Mouse (Mus musculus) heart, embryonic 14.5 days (tissue): ENCODE data around the gene Ugt1a7c. TPM values are rescaled to one million over a fixed set of nuclear protein-coding genes. Genes with fewer than 3 reads are reported as not detected.

Experiments used
- ATAC-seq: fragments of 200-750 bp; cut with Nextera tagmentation; 2 replicates; pipeline ENCODE4 v1.8.0; 2017; ENCODE audit warnings: low read depth, moderate TSS enrichment; ENCODE audit not compliant: insufficient number of reproducible peaks, insufficient read depth, low FRiP score
- H3K27ac ChIP-seq, 2 experiments: fragments of 200-500 bp in 1 of 2; fragments of 300-500 bp in 1 of 2; sonication (generic) in 1 of 2; replicated peaks in 1 of 2; 2 replicates each; pipeline ENCODE4 v1.5.1; 2012 to 2014; ENCODE audit warnings: low read depth in 2 of 2, low read length in 2 of 2, control low read depth in 1 of 2, mild to moderate bottlenecking in 1 of 2, mixed read lengths in 1 of 2; ENCODE audit not compliant: control insufficient read depth in 1 of 2, insufficient read depth in 1 of 2
- H3K27me3 ChIP-seq: fragments of 300-500 bp; sonication (generic); 2 replicates; pipeline ENCODE4 v1.6.1; 2014; ENCODE audit warnings: mild to moderate bottlenecking, low read length, control low read depth; ENCODE audit not compliant: control insufficient read depth, insufficient read depth
- H3K36me3 ChIP-seq: fragments of 300-500 bp; sonication (generic); 2 replicates; pipeline ENCODE4 v1.6.1; 2014; ENCODE audit warnings: mild to moderate bottlenecking, control low read depth, low read length, mixed read lengths; ENCODE audit not compliant: control insufficient read depth, insufficient read depth
- H3K4me1 ChIP-seq, 2 experiments: fragments of 200-500 bp in 1 of 2; fragments of 300-500 bp in 1 of 2; sonication (generic) in 1 of 2; 2 replicates each; pipeline ENCODE4 v1.6.1; 2012 to 2014; ENCODE audit warnings: low read length in 2 of 2, control low read depth in 1 of 2, mixed read lengths in 1 of 2; ENCODE audit not compliant: control insufficient read depth in 2 of 2, insufficient read depth in 2 of 2
- H3K4me2 ChIP-seq: fragments of 300-500 bp; sonication (generic); 2 replicates; pipeline ENCODE4 v1.6.1; 2014; ENCODE audit warnings: mild to moderate bottlenecking, low read length
- H3K4me3 ChIP-seq, 2 experiments: fragments of 200-500 bp in 1 of 2; fragments of 300-500 bp in 1 of 2; sonication (generic) in 1 of 2; 2 replicates each; pipeline ENCODE4 v1.5.1; 2012 to 2014; ENCODE audit warnings: low read length in 2 of 2, mild to moderate bottlenecking in 2 of 2, control low read depth in 1 of 2, low read depth in 1 of 2, moderate library complexity in 1 of 2; ENCODE audit not compliant: control insufficient read depth in 1 of 2, insufficient read depth in 1 of 2
- H3K9ac ChIP-seq: fragments of 300-500 bp; sonication (generic); 2 replicates; pipeline ENCODE4 v1.6.1; 2014; ENCODE audit warnings: mild to moderate bottlenecking, low read length
- H3K9me3 ChIP-seq: fragments of 300-500 bp; sonication (generic); 2 replicates; pipeline ENCODE4 v1.6.1; 2016; ENCODE audit warnings: low read length, control low read depth; ENCODE audit not compliant: control insufficient read depth
- WGBS: fragments of 180-500 bp; shearing (Covaris S2); extraction: QIAGEN DNeasy Blood & Tissue Kit; methylation state at CpG from one replicate; pipeline ENCODE4 v1.1.7; 2014; 5-methylcytosine and 5-hydroxymethylcytosine counted together
- polyA plus RNA-seq: library from polyadenylated mRNA; unstranded; fragments of >200 nt; fragmentation: Nextera tagmentation; extraction: Ambion mirVana; gene quantifications from 2 replicates; pipeline ENCODE4 v1.2.1, GENCODE M21; 2014

Gene Ugt1a7c
- polyA plus RNA-seq, 1 experiment from 2014 or later: 1.0 TPM

GRCm38 (mm10) chr1:88259643-88260024 is 164.8 kb downstream of the Ugt1a7c start:
- peaks cover 7 to 23% of the 10 kb centered on the region in 2 experiments for H3K4me1 ChIP-seq
- WGBS: 69% methylated on average over 4 of the region's 4 CpGs
- peaks cover 24% of the 10 kb centered on the region for H3K9me3 ChIP-seq
- no peak overlapping the region for H3K9ac ChIP-seq
- ATAC-seq: no peak
- no peak overlapping the region for H3K4me2 ChIP-seq
- no peak overlapping the region for H3K4me3 ChIP-seq
- H3K36me3 ChIP-seq: peaks cover 46% of the 10 kb centered on the region
- H3K27me3 ChIP-seq: no peaks in the 10 kb centered on the region
- H3K27ac ChIP-seq: no peak overlapping the region

- Histone ChIP-seq H3K4me2 (no peak overlapping the region), H3K27ac (no peak overlapping the region), H3K36me3 (peaks cover 51% of the 10 kb centered on the region), H3K9me3 (peaks cover 19% of the 10 kb centered on the region), H3K9ac (no peak overlapping the region), H3K4me1 (peaks cover 7 to 27% of the 10 kb centered on the region in 2 experiments), H3K27me3 (no peaks in the 10 kb centered on the region), H3K4me3 (no peak overlapping the region)
- WGBS: 72% methylated on average over 6 of the region's 6 CpGs
- no peak for ATAC-seq
Observed at GRCm38 (mm10) chr1:88260114-88260513, 165.3 kb downstream of the Ugt1a7c start.

DNA sequence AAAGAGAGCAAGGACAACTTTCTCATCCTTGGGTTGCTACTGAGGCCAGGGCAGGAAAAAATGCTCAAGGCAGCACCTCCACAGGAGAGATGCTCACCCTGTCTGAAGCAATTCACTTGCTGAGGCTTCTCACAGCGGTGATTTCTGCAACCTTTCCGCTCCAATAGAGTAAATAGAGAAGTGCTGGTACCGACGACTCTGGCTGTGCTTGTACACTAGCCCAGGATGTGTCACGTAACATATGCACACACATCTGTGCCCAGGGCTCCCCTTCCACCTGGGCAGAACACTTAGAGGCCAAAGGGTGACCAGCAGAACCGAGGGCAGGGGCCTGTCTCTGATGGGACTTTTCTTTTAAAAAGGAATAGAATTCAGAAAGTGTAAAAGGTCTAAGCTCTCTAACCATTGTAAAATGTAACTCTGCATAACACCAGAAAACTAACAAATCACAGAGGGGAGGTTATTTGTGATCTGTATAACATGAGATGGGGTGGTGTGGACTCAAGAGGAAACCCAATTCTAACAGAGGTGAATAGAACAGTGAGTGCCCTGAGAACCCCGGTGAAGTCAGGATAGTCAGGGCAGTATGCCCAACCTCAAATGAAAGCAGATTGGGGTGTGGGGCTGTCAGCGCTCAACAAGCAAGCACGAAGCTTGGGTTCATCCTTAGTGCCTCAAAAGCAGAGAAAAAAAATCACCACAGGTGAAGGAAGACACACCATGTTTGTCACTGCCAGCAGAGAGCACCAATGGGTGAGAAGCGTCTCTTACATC is 165.9 kb downstream of the Ugt1a7c start:
- peaks cover 58% of the 10 kb centered on the region for H3K36me3 ChIP-seq
- 83% methylated on average over 10 of the region's 10 CpGs for WGBS
- no peak overlapping the region for H3K27ac ChIP-seq
- H3K27me3 ChIP-seq: no peaks in the 10 kb centered on the region
- ATAC-seq: no peak
- H3K4me2 ChIP-seq: no peak overlapping the region
- H3K4me3 ChIP-seq: no peak overlapping the region
- peaks cover 7 to 29% of the 10 kb centered on the region in 2 experiments for H3K4me1 ChIP-seq
- peaks cover 17% of the 10 kb centered on the region for H3K9me3 ChIP-seq
- no peak overlapping the region for H3K9ac ChIP-seq

DNA sequence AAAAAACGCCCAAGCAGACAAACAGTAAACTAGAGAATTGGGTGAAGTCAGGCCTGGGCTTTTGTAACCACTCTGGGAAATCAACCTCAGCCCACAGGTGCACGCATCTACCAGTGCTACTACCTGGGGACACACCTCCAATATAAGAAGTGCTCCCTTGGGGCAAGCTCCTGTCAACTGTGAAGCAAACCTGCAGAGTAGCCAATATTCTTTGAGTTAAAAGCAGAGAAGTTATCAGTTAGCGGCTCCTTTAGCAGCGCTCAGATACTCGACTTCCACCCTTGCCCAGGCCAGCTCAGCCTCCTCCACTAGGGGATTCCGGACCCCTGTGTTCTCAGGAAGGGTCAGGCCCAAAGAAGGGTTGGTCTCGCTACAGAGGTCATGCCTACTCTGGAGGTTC is 166.8 kb downstream of the Ugt1a7c start:
- Histone ChIP-seq H3K27me3 (no peaks in the 10 kb centered on the region), H3K27ac (no peak overlapping the region), H3K4me2 (no peak overlapping the region), H3K4me1 (peaks cover 7 to 29% of the 10 kb centered on the region in 2 experiments), H3K9me3 (peaks cover 8% of the 10 kb centered on the region; the same call in 1 of the 2 replicates), H3K9ac (no peak overlapping the region), H3K36me3 (peaks cover 67% of the 10 kb centered on the region), H3K4me3 (no peak overlapping the region)
- 80% methylated on average over 7 of the region's 7 CpGs for WGBS
- ATAC-seq: no peak

DNA sequence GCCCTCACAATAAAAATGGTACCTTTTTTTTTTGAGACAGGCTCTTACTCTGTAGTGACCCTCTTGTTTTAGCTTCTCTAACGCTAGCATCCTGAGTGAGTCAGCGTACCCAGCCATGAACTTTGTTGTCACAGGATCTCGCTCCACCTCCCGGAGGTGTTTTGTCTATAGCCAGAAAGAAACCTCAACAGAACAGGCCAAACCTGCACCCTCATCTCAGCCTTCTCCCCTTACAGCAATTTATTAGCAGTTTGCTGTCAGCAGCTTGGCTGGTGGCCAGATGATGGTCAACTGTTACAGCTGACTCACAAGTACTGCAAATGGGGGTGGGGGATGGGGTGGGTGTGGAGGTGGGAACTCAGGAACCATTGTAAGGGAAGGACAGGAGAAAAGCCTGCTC is 167.4 kb downstream of the Ugt1a7c start:
- no peak overlapping the region for H3K9ac ChIP-seq
- no peak overlapping the region for H3K4me3 ChIP-seq
- peaks cover 4% of the 10 kb centered on the region; the same call in 1 of the 2 replicates for H3K9me3 ChIP-seq
- 77% methylated on average over 4 of the region's 4 CpGs for WGBS
- H3K36me3 ChIP-seq: peaks cover 73% of the 10 kb centered on the region
- H3K4me2 ChIP-seq: no peak overlapping the region
- peaks cover 7 to 29% of the 10 kb centered on the region in 2 experiments for H3K4me1 ChIP-seq
- H3K27me3 ChIP-seq: no peaks in the 10 kb centered on the region
- H3K27ac ChIP-seq: no peak overlapping the region
- ATAC-seq: peak; percentile 2; the same call in 1 of the 2 replicates

DNA sequence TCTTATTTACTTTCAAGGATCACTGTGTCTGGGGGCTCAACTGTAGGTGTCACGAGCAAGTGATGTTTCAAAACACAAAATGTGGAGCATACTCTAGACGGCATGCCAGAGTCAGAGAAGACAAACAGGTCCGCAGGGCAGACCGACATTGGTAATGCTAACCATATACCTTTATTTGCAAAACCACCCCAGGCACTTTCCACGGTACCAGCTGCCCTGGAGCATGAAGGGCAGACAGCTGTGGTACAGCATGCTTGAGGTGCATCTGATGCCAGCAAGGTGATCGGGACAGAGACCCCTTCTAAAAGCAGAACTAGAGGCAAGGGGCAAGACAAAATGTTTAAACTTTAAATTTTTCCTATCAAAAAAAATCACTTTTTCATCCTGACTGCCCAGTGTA is 168.1 kb downstream of the Ugt1a7c start:
- Histone ChIP-seq H3K4me3 (no peak overlapping the region), H3K36me3 (peaks cover 80% of the 10 kb centered on the region), H3K27me3 (no peaks in the 10 kb centered on the region), H3K9ac (no peak overlapping the region), H3K27ac (no peak overlapping the region), H3K9me3 (no peaks in the 10 kb centered on the region), H3K4me1 (peaks cover 7 to 29% of the 10 kb centered on the region in 2 experiments), H3K4me2 (no peak overlapping the region)
- no peak for ATAC-seq
- WGBS: 75% methylated on average over 6 of the region's 6 CpGs

DNA sequence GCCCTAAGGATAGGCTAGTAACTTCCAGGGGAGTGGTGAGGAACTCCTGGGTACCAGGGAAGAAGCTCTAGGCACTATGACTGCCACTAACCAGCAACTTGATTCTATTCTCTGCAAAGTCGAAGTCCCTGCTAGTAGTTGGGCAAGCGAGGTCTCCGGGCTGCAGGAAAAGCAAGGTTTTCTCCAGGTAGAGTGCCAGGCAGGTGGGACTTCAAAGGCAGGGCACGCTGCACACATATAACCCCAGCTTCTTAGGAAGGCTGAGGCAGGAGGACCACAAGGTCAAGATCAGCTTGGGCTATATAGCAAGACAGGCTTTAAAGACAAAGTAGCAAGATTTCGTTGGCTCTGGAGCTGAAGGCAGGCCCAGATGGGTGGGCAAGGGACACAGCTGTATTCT is 168.9 kb downstream of the Ugt1a7c start:
- whole genome bisulfite sequencing: 90% methylated on average over 5 of the region's 5 CpGs
- H3K36me3 ChIP-seq: peaks cover 88% of the 10 kb centered on the region

More for the DNA sequence above, 168.9 kb downstream of the Ugt1a7c start:
- Histone ChIP-seq H3K4me1 (peaks cover 7 to 29% of the 10 kb centered on the region in 2 experiments), H3K9me3 (no peaks in the 10 kb centered on the region), H3K27me3 (no peaks in the 10 kb centered on the region), H3K4me2 (no peak overlapping the region), H3K9ac (no peak overlapping the region), H3K4me3 (no peak overlapping the region), H3K27ac (no peak overlapping the region)
- ATAC-seq: no peak
